Mouse (Mus musculus): ENCODE results near the gene Gm11634. TPM values are rescaled to one million over a fixed set of nuclear protein-coding genes. Genes with fewer than 3 reads are reported as not detected.

The Gm11634 gene
- polyA plus RNA-seq, 1 experiment: not detected

GRCm38 (mm10) chr11:101582054-101583035 lies 16.7 kb downstream of the Gm11634 start, which contains the start of gene Tmem106a:
Gene Tmem106a, plus strand, starts transcription at chr11:101582242.
- TF ChIP-seq CTCF (IDR thresholded peaks at IDR 0.05; ENCODE audit: borderline replicate concordance, extremely low read depth, insufficient read depth, insufficient read length): no peak
- peak; percentile 66 for DNase-seq (ENCODE audit: low read depth)

GRCm38 (mm10) chr11:101581081-101581764 lies 17.8 kb downstream of the Gm11634 start:
- TF ChIP-seq POLR2A (IDR thresholded peaks at IDR 0.05; ENCODE audit: borderline replicate concordance, extremely low read depth, insufficient read depth, insufficient read length, poor library complexity, severe bottlenecking) (no peak), CTCF (IDR thresholded peaks at IDR 0.05; ENCODE audit: borderline replicate concordance, extremely low read depth, insufficient read depth, insufficient read length) (no peak)
- no peak for DNase-seq (ENCODE audit: low read depth)

GRCm38 (mm10) chr11:101576116-101576515 lies 22.9 kb downstream of the Gm11634 start:
- peak; percentile 35; the same call in 1 of the 2 replicates for TF ChIP-seq CTCF (IDR thresholded peaks at IDR 0.05; ENCODE audit: borderline replicate concordance, extremely low read depth, insufficient read depth, insufficient read length)
- no peak for TF ChIP-seq POLR2A (IDR thresholded peaks at IDR 0.05; ENCODE audit: borderline replicate concordance, extremely low read depth, insufficient read depth, insufficient read length, poor library complexity, severe bottlenecking)
- no peak for DNase-seq (ENCODE audit: low read depth)

- no peak for DNase-seq (ENCODE audit: low read depth)
- no peak for TF ChIP-seq POLR2A (IDR thresholded peaks at IDR 0.05; ENCODE audit: borderline replicate concordance, extremely low read depth, insufficient read depth, insufficient read length, poor library complexity, severe bottlenecking)
- no peak for TF ChIP-seq CTCF (IDR thresholded peaks at IDR 0.05; ENCODE audit: borderline replicate concordance, extremely low read depth, insufficient read depth, insufficient read length)
These were observed 30.6 kb downstream of the Gm11634 start for GRCm38 (mm10) chr11:101568421-101568820.

- peak; percentile 74 for DNase-seq (ENCODE audit: low read depth)
- TF ChIP-seq CTCF (IDR thresholded peaks at IDR 0.05; ENCODE audit: borderline replicate concordance, extremely low read depth, insufficient read depth, insufficient read length) (peak; percentile 68; the same call in 1 of the 2 replicates), POLR2A (IDR thresholded peaks at IDR 0.05; ENCODE audit: borderline replicate concordance, extremely low read depth, insufficient read depth, insufficient read length, poor library complexity, severe bottlenecking) (no peak)
These were observed 36.7 kb downstream of the Gm11634 start for GRCm38 (mm10) chr11:101562391-101562790.

GRCm38 (mm10) chr11:101556954-101557353 lies 42.1 kb downstream of the Gm11634 start:
- TF ChIP-seq CTCF (IDR thresholded peaks at IDR 0.05; ENCODE audit: borderline replicate concordance, extremely low read depth, insufficient read depth, insufficient read length) (no peak), POLR2A (IDR thresholded peaks at IDR 0.05; ENCODE audit: borderline replicate concordance, extremely low read depth, insufficient read depth, insufficient read length, poor library complexity, severe bottlenecking) (no peak)
- peak; percentile 25 for DNase-seq (ENCODE audit: low read depth)

GRCm38 (mm10) chr11:101556541-101556940 lies 42.5 kb downstream of the Gm11634 start:
- TF ChIP-seq CTCF (IDR thresholded peaks at IDR 0.05; ENCODE audit: borderline replicate concordance, extremely low read depth, insufficient read depth, insufficient read length) (no peak), POLR2A (IDR thresholded peaks at IDR 0.05; ENCODE audit: borderline replicate concordance, extremely low read depth, insufficient read depth, insufficient read length, poor library complexity, severe bottlenecking) (no peak)
- no peak for DNase-seq (ENCODE audit: low read depth)

GRCm38 (mm10) chr11:101553354-101553930 lies 45.6 kb downstream of the Gm11634 start:
- no peak for TF ChIP-seq POLR2A (IDR thresholded peaks at IDR 0.05; ENCODE audit: borderline replicate concordance, extremely low read depth, insufficient read depth, insufficient read length, poor library complexity, severe bottlenecking)
- TF ChIP-seq CTCF (IDR thresholded peaks at IDR 0.05; ENCODE audit: borderline replicate concordance, extremely low read depth, insufficient read depth, insufficient read length): no peak
- DNase-seq (ENCODE audit: low read depth): peak; percentile 7

DNA sequence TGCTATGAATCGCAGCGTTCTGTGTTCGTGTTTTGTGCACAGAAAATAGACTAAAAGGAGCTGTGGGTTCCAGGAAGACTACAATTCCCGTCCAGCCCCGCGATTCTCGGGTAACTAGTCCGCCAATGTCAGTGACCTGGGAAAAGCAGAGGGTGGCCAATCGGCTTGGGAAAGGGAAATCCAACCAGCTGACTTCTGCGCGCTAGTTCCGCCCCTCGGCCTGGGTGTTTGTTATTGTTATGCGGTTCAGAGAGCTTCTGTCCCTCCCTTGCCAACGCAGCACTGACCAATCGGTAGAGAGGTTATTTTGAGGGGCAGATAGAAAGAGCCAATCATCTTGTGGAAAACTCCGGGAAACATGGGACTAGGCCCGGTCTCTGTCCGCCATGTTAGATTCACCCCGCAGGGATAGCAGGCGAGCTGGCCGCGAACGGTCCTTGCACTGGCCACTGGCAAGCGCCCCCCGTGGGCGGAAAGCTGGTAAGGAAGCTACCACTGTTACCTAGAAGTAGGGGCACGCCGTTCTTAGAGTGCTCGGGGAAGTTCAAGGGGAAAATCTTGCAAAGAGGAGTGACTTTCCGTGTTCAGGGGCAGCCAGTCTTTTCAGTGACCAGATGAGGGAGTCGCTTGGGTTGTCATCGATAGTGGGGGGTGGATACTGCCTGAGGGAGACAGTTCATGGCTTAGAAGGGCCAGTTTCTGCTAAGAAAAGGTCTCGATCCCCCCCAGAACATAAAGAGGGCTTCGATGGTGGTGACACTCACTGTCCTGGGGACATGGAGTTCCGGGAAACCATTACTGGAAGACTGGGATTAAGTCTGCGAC lies 46.4 kb downstream of the Gm11634 start:
- DNase-seq (ENCODE audit: low read depth): peak; percentile 100
- no peak for TF ChIP-seq CTCF (IDR thresholded peaks at IDR 0.05; ENCODE audit: borderline replicate concordance, extremely low read depth, insufficient read depth, insufficient read length)
- TF ChIP-seq POLR2A (IDR thresholded peaks at IDR 0.05; ENCODE audit: borderline replicate concordance, extremely low read depth, insufficient read depth, insufficient read length, poor library complexity, severe bottlenecking): peak; percentile 34; the same call in 1 of the 2 replicates

GRCm38 (mm10) chr11:101551751-101552475 lies 47.1 kb downstream of the Gm11634 start, which contains the start of the genes Brca1 and Nbr1:
Gene Brca1, minus strand, starts transcription at chr11:101551955.
Gene Nbr1, plus strand, starts transcription at chr11:101552149.
- DNase-seq (ENCODE audit: low read depth): peak; percentile 100
- no peak for TF ChIP-seq CTCF (IDR thresholded peaks at IDR 0.05; ENCODE audit: borderline replicate concordance, extremely low read depth, insufficient read depth, insufficient read length)
- TF ChIP-seq POLR2A (IDR thresholded peaks at IDR 0.05; ENCODE audit: borderline replicate concordance, extremely low read depth, insufficient read depth, insufficient read length, poor library complexity, severe bottlenecking): no peak
